Mouse (Mus musculus) neural tube, embryonic 11.5 days (tissue): ENCODE measurements around the gene Cdca4. TPM values are rescaled to one million over a fixed set of nuclear protein-coding genes. Genes with fewer than 3 reads are reported as not detected.

Experiments used
- polyA plus RNA-seq: library from polyadenylated mRNA; unstranded; fragments of >200 nt; fragmentation: Nextera tagmentation; extraction: Ambion mirVana; gene quantifications from 2 replicates; pipeline ENCODE4 v1.2.1, GENCODE M21; 2014

Cdca4 gene
- polyA plus RNA-seq, 1 experiment from 2014 or later: 173 TPM

Other genes with a start within 250 kb of the Cdca4 start
- gene Inf2, start 240.6 kb downstream of the Cdca4 start, polyA plus RNA-seq: 1.9 and 2.2 TPM in 2 replicates
- gene Adssl1, start 209.4 kb downstream of the Cdca4 start, polyA plus RNA-seq: 4.6 and 4.7 TPM in 2 replicates
- 217 and 219 TPM in 2 replicates for gene Siva1, start 184.7 kb downstream of the Cdca4 start, polyA plus RNA-seq
- gene Akt1, start 154.5 kb downstream of the Cdca4 start, polyA plus RNA-seq: 124 and 126 TPM in 2 replicates
- gene Zbtb42, start 150.6 kb downstream of the Cdca4 start, polyA plus RNA-seq: 4.4 and 6.7 TPM in 2 replicates
- gene Cep170b, start 109.0 kb downstream of the Cdca4 start, polyA plus RNA-seq: 10.2 and 10.7 TPM in 2 replicates
- 3.8 and 4.9 TPM in 2 replicates for gene Pld4, start 68.8 kb downstream of the Cdca4 start, polyA plus RNA-seq
- gene Ahnak2, start 26.8 kb downstream of the Cdca4 start, polyA plus RNA-seq: 0.26 and 0.61 TPM in 2 replicates
- 13.6 and 14.0 TPM in 2 replicates for gene Clba1, start 20.5 kb downstream of the Cdca4 start, polyA plus RNA-seq
- not detected in 2 replicates for gene Gpr132, start 38.8 kb upstream of the Cdca4 start, polyA plus RNA-seq
- 5.4 and 5.9 TPM in 2 replicates for gene Jag2, start 100.4 kb upstream of the Cdca4 start, polyA plus RNA-seq
- gene Nudt14, start 112.7 kb upstream of the Cdca4 start, polyA plus RNA-seq: 61.2 and 67.8 TPM in 2 replicates
- gene Btbd6, start 147.1 kb upstream of the Cdca4 start, polyA plus RNA-seq: 21.8 TPM in 2 replicates
- 53.3 and 58.5 TPM in 2 replicates for gene Brf1, start 171.3 kb upstream of the Cdca4 start, polyA plus RNA-seq
- gene Pacs2, start 185.1 kb upstream of the Cdca4 start, polyA plus RNA-seq: 22.1 and 25.1 TPM in 2 replicates
- not detected in 2 replicates for gene Tex22, start 245.1 kb upstream of the Cdca4 start, polyA plus RNA-seq